ENCODE assay signal across 9 mouse cellular contexts in genomic region chr2:104130969-104131368, GRCm38 (mm10). TPM values are rescaled to one million over a fixed set of nuclear protein-coding genes. Genes with fewer than 3 reads are reported as not detected.
DNase-seq lines count a peak whose midpoint lies in the region; ATAC-seq and TF ChIP-seq lines count a peak whose summit lies in the region.
"Had no signal": no experiment of that assay in that cellular context is flagged by ENCODE, and none has a peak within 500 bp of the region (broad histone marks: within the 10 kb centered on the region; RNA-seq: fewer than 3 reads in every experiment).

No protein-coding gene starts in this region.

- no peak for ATAC-seq in lung, postnatal 0 days
- no peak for ATAC-seq in hindbrain, embryonic 12.5 days (ENCODE audit: low FRiP score)

- no peaks in the 10 kb centered on the region for H3K4me1 ChIP-seq in lung, postnatal 0 days (ENCODE audit: insufficient read depth, low read depth, low read length)
- no peaks in the 10 kb centered on the region for H3K4me1 ChIP-seq in hindbrain, embryonic 12.5 days

- H3K36me3 ChIP-seq in lung, postnatal 0 days (ENCODE audit: insufficient read depth, low read length) = no peaks in the 10 kb centered on the region
- H3K36me3 ChIP-seq in hindbrain, embryonic 12.5 days = no peaks in the 10 kb centered on the region

- DNase-seq in kidney, adult 18-20 months = peak; percentile 35
- no peak for DNase-seq in kidney, adult 11 months
- DNase-seq in NIH3T3 (ENCODE audit: low read depth) = peak; percentile 51
- peak; percentile 35 for DNase-seq in c-Kit-negative CD71-positive TER-119-positive erythroid progenitor cells, embryonic 14.5 days (ENCODE audit: low read depth, low spot score)
- DNase-seq in lung, postnatal 0 days (ENCODE audit: low spot score) = peak; percentile 28
- peak; percentile 86 for DNase-seq in thymus, postnatal 4 days
- DNase-seq in left cerebral cortex, adult 11 months (ENCODE audit: low spot score) = no peak

- no peaks in the 10 kb centered on the region for H3K9me3 ChIP-seq in lung, postnatal 0 days (ENCODE audit: low read length)
- H3K9me3 ChIP-seq in hindbrain, embryonic 12.5 days (replicated peaks) = no peaks in the 10 kb centered on the region

- no peak overlapping the region for H3K9ac ChIP-seq in lung, postnatal 0 days (replicated peaks; ENCODE audit: low read depth)
- H3K9ac ChIP-seq in hindbrain, embryonic 12.5 days = no peak overlapping the region

- no peaks in the 10 kb centered on the region for H3K27me3 ChIP-seq in lung, postnatal 0 days (replicated peaks; ENCODE audit: insufficient read depth, low read length)
- H3K27me3 ChIP-seq in hindbrain, embryonic 12.5 days = peaks cover 6% of the 10 kb centered on the region; the same call in 1 of the 2 replicates

- peak; percentile 71 for TF ChIP-seq CTCF in lung, postnatal 0 days (IDR thresholded peaks at IDR 0.05)

- TF ChIP-seq EP300 in lung, postnatal 0 days (IDR thresholded peaks at IDR 0.05) = no peak

- no peak overlapping the region for H3K4me2 ChIP-seq in lung, postnatal 0 days (replicated peaks; ENCODE audit: low read depth, low read length)
- H3K4me2 ChIP-seq in hindbrain, embryonic 12.5 days (replicated peaks) = no peak overlapping the region

- 59% methylated on average over 3 of the region's 3 CpGs for WGBS in lung, postnatal 0 days
- WGBS in hindbrain, embryonic 12.5 days = 71% methylated on average over 3 of the region's 3 CpGs

- no peak overlapping the region for H3K4me3 ChIP-seq in lung, postnatal 0 days (ENCODE audit: low read depth, low read length)
- no peak overlapping the region for H3K4me3 ChIP-seq in hindbrain, embryonic 12.5 days
- H3K4me3 ChIP-seq: myocyte had no signal

- H3K27ac ChIP-seq in lung, postnatal 0 days (ENCODE audit: low read length) = no peak overlapping the region
- H3K27ac ChIP-seq in hindbrain, embryonic 12.5 days = no peak overlapping the region

RNA-seq across cellular contexts. Expression of gene A930018P22Rik, which starts 8.4 kb away (rescaled TPM):
- 0.14 TPM in 1 of 2 replicates, not detected in the other for polyA plus RNA-seq in lung, postnatal 0 days (2015; fragmentation: Nextera tagmentation; extraction: Ambion mirVana)
- polyA plus RNA-seq in hindbrain, embryonic 12.5 days (2016; fragmentation: Nextera tagmentation; extraction: Ambion mirVana) = not detected in 2 replicates

RNA-seq across cellular contexts. Expression of gene Cd59a, which starts 35.4 kb away (rescaled TPM):
- polyA plus RNA-seq in lung, postnatal 0 days (2015; fragmentation: Nextera tagmentation; extraction: Ambion mirVana) = 32.4 and 33.2 TPM in 2 replicates
- polyA plus RNA-seq in hindbrain, embryonic 12.5 days (2016; fragmentation: Nextera tagmentation; extraction: Ambion mirVana) = 23.2 and 23.3 TPM in 2 replicates

Comparison
In these comparisons a context has a peak if more than half of its experiments do, and no peak if none do; other contexts are left out.
1. DNase-seq: peak in kidney, adult 18-20 months (single experiment), NIH3T3 (single experiment), c-Kit-negative CD71-positive TER-119-positive erythroid progenitor cells, embryonic 14.5 days (single experiment), lung, postnatal 0 days (single experiment) and thymus, postnatal 4 days (single experiment); none in kidney, adult 11 months (single experiment) and left cerebral cortex, adult 11 months (single experiment).